Mouse (Mus musculus) intestine, embryonic 14.5 days (tissue): Measurements from ENCODE around the gene Zbtb11. TPM values are rescaled to one million over a fixed set of nuclear protein-coding genes. Genes with fewer than 3 reads are reported as not detected.
"Not testable (repeated sequence)": the region's sequence is repeated elsewhere in the genome, so short reads cannot be mapped to it uniquely, and the experiment has no call there.

ENCODE experiments used
- ATAC-seq: fragments of 200-750 bp; cut with Nextera tagmentation; replicated peaks from 2 replicates; pipeline ENCODE4 v1.8.0; 2017; ENCODE audit warnings: low read depth, moderate number of reproducible peaks, moderate TSS enrichment, moderate library complexity; ENCODE audit not compliant: low FRiP score, low TSS enrichment
- DNase-seq: peaks from one replicate; pipeline ENCODE4 v3.0.0-alpha.2; 2018; ENCODE audit warnings: low spot score
- H3K27ac ChIP-seq: fragments of 300-500 bp; sonication (generic); 2 replicates; pipeline ENCODE4 v1.5.1; 2014; ENCODE audit warnings: low read depth, mild to moderate bottlenecking, control low read depth
- H3K27me3 ChIP-seq: fragments of 300-500 bp; sonication (generic); replicated peaks from 2 replicates; pipeline ENCODE4 v1.6.1; 2014; ENCODE audit warnings: low read length, control low read depth; ENCODE audit not compliant: control insufficient read depth, insufficient read depth
- H3K36me3 ChIP-seq: fragments of 300-500 bp; sonication (generic); 2 replicates; pipeline ENCODE4 v1.6.1; 2014; ENCODE audit warnings: low read length, control low read depth; ENCODE audit not compliant: control insufficient read depth, insufficient read depth
- H3K4me1 ChIP-seq: fragments of 300-500 bp; sonication (generic); replicated peaks from 2 replicates; pipeline ENCODE4 v1.6.1; 2014; ENCODE audit warnings: low read length, control low read depth, mixed read lengths; ENCODE audit not compliant: control insufficient read depth, insufficient read depth
- H3K4me2 ChIP-seq: fragments of 300-500 bp; sonication (generic); 2 replicates; pipeline ENCODE4 v1.6.1; 2014; ENCODE audit warnings: low read length
- H3K4me3 ChIP-seq: fragments of 300-500 bp; sonication (generic); 2 replicates; pipeline ENCODE4 v1.5.1; 2014; ENCODE audit warnings: low read depth, low read length, control low read depth, mixed read lengths
- H3K9ac ChIP-seq: fragments of 300-500 bp; sonication (generic); 2 replicates; pipeline ENCODE4 v1.6.1; 2014; ENCODE audit warnings: mild to moderate bottlenecking, low read length
- H3K9me3 ChIP-seq: fragments of 300-500 bp; sonication (generic); 2 replicates; pipeline ENCODE4 v1.6.1; 2016; ENCODE audit warnings: low read length, control low read depth; ENCODE audit not compliant: control insufficient read depth
- WGBS: fragments of 180-500 bp; shearing (Covaris S2); extraction: QIAGEN DNeasy Blood & Tissue Kit; methylation state at CpG from one replicate; pipeline ENCODE4 v1.1.7; 2014; 5-methylcytosine and 5-hydroxymethylcytosine counted together
- polyA plus RNA-seq: library from polyadenylated mRNA; unstranded; fragments of >200 nt; fragmentation: Nextera tagmentation; extraction: Ambion mirVana; gene quantifications from 2 replicates; pipeline ENCODE4 v1.2.1, GENCODE M21; 2014

The Zbtb11 gene
- polyA plus RNA-seq, 1 experiment from 2014 or later = 20.3 TPM

GRCm38 (mm10) chr16:56038090-56038489, 64.4 kb downstream of the Zbtb11 start:
- Histone ChIP-seq H3K9me3 (no peaks in the 10 kb centered on the region), H3K9ac (peak overlapping the region; percentile 89), H3K4me1 (peaks cover 8% of the 10 kb centered on the region), H3K27me3 (no peaks in the 10 kb centered on the region), H3K36me3 (peaks cover 21% of the 10 kb centered on the region), H3K4me3 (peak overlapping the region; percentile 96), H3K4me2 (peak overlapping the region; percentile 88), H3K27ac (peak overlapping the region; percentile 88)
- 29% methylated on average over 8 of the region's 8 CpGs for WGBS
- ATAC-seq (0 out of 2 replicates have a peak, but pooled peaks have one; percentile 47), DNase-seq (no peak)

DNA sequence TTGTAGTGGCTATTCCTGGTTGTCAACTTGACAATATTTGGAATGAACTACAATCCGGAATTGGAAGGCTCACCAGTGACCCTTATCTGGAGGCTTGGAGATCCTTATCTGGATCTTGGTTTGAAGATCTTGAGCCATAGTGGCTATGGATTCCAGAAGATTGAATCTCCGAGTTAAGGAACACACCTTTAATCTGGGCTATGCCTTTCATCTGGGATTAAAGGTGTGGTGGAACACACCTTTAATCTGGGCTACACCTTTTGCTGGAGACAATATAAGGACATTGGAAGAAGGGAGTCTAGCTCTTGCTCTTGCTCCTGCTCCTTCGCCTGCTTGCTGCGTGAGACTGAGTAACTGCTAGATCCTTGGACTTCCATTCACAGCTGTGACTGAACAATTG, 74.4 kb downstream of the Zbtb11 start, which contains the start of gene Senp7:
TSS of gene Senp7 (plus strand) at position 301 of the 400 bp plus-strand sequence.
- ATAC-seq = not testable (repeated sequence)
- no CpG with 5 or more reads among the region's 4 CpGs for whole genome bisulfite sequencing

DNA sequence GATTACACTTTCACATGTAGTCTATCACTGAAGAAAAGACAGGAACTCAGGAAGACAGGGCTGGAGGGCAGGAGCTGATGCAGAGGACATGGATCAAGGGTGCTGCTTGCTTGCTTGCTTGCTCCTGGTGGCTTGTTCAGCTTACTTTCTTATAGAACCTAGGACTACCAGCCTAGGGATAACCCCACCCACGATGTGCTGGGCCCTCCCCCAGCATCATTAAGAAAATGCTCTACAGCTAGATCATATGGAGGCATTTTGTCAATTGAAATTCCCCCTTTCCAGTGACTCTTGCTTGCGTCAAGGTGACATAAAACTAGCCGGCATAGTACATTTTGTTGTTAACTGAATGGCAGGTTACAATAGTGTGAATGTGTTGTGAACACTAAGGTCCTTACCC, 82.2 kb downstream of the Zbtb11 start:
- H3K4me2 ChIP-seq = no peak overlapping the region
- no peak overlapping the region for H3K4me3 ChIP-seq
- ATAC-seq = no peak
- H3K27me3 ChIP-seq = no peaks in the 10 kb centered on the region
- H3K9ac ChIP-seq = no peak overlapping the region
- no peak for DNase-seq
- 78% methylated on average over 3 of the region's 3 CpGs for WGBS
- no peak overlapping the region for H3K27ac ChIP-seq
- H3K4me1 ChIP-seq = no peaks in the 10 kb centered on the region
- no peaks in the 10 kb centered on the region for H3K9me3 ChIP-seq
- H3K36me3 ChIP-seq = no peaks in the 10 kb centered on the region

More for the DNA sequence above, 74.4 kb downstream of the Zbtb11 start, which contains the start of gene Senp7:
- not testable (repeated sequence) for DNase-seq, H3K4me1 ChIP-seq, H3K9me3 ChIP-seq, H3K27me3 ChIP-seq, H3K4me3 ChIP-seq, H3K4me2 ChIP-seq, H3K9ac ChIP-seq, H3K36me3 ChIP-seq, H3K27ac ChIP-seq

GRCm38 (mm10) chr16:56056944-56057590, 83.4 kb downstream of the Zbtb11 start:
- DNase-seq = no peak
- no peaks in the 10 kb centered on the region for H3K4me1 ChIP-seq
- ATAC-seq = no peak
- H3K27me3 ChIP-seq = no peaks in the 10 kb centered on the region
- no peak overlapping the region for H3K4me2 ChIP-seq
- H3K4me3 ChIP-seq = no peak overlapping the region
- H3K9ac ChIP-seq = no peak overlapping the region
- H3K27ac ChIP-seq = no peak overlapping the region
- no peaks in the 10 kb centered on the region for H3K9me3 ChIP-seq
- 75% methylated on average over 7 of the region's 7 CpGs for WGBS
- no peaks in the 10 kb centered on the region for H3K36me3 ChIP-seq

- Histone ChIP-seq H3K36me3 (no peaks in the 10 kb centered on the region), H3K4me1 (no peaks in the 10 kb centered on the region), H3K4me2 (no peak overlapping the region), H3K27me3 (no peaks in the 10 kb centered on the region), H3K9ac (no peak overlapping the region), H3K9me3 (no peaks in the 10 kb centered on the region), H3K27ac (no peak overlapping the region), H3K4me3 (no peak overlapping the region)
- WGBS = 84% methylated on average over 10 of the region's 10 CpGs
- no peak for ATAC-seq
- DNase-seq = no peak
Observed at GRCm38 (mm10) chr16:56058151-56058550, 84.5 kb downstream of the Zbtb11 start.

Other genes with a start within 250 kb of the Zbtb11 start
- 8.9 and 10.8 TPM in 2 replicates for gene Nfkbiz, start 135.0 kb upstream of the Zbtb11 start, polyA plus RNA-seq
- gene Nxpe3, start 78.6 kb upstream of the Zbtb11 start, polyA plus RNA-seq = 1.3 and 1.5 TPM in 2 replicates
- gene Cep97, start 39.0 kb upstream of the Zbtb11 start, polyA plus RNA-seq = 8.3 and 10.6 TPM in 2 replicates
- gene Rpl24, start 7.6 kb upstream of the Zbtb11 start, polyA plus RNA-seq = 882 and 886 TPM in 2 replicates
- 195 and 219 TPM in 2 replicates for gene Pcnp, start 55.9 kb downstream of the Zbtb11 start, polyA plus RNA-seq
- 28.5 and 29.6 TPM in 2 replicates for gene Trmt10c, start 63.9 kb downstream of the Zbtb11 start, polyA plus RNA-seq
- gene Senp7, start 74.5 kb downstream of the Zbtb11 start, polyA plus RNA-seq = 28.0 and 31.0 TPM in 2 replicates
- 0.05 and 0.24 TPM in 2 replicates for gene Impg2, start 230.4 kb downstream of the Zbtb11 start, polyA plus RNA-seq